Mouse (Mus musculus) heart, adult 2 months (tissue): ENCODE measurements at regions not wholly inside any gene's neighbourhood (a gene's known extent, or its start where the extent isn't known, plus 50 kb on each side); places are given as distances from the start of the nearest gene placed in this dataset.

Source experiments
- CTCF ChIP-seq: fragments of 200-600 bp; IDR thresholded peaks from 2 replicates; pipeline ENCODE4 v1.8.1; 2022; ENCODE audit warnings: antibody characterized with exemption, mild to moderate bottlenecking, moderate library complexity
- EP300 ChIP-seq: fragments of 200-500 bp; IDR thresholded peaks from 2 replicates; pipeline ENCODE4 v1.6.1; 2011; ENCODE audit warnings: low read depth, low read length, control low read depth; ENCODE audit not compliant: insufficient read depth
- POLR2A ChIP-seq: fragments of 200-500 bp; IDR thresholded peaks from 2 replicates; pipeline ENCODE4 v1.6.1; 2011; ENCODE audit warnings: mild to moderate bottlenecking, low read depth, low read length, control low read depth; ENCODE audit not compliant: insufficient read depth

DNA sequence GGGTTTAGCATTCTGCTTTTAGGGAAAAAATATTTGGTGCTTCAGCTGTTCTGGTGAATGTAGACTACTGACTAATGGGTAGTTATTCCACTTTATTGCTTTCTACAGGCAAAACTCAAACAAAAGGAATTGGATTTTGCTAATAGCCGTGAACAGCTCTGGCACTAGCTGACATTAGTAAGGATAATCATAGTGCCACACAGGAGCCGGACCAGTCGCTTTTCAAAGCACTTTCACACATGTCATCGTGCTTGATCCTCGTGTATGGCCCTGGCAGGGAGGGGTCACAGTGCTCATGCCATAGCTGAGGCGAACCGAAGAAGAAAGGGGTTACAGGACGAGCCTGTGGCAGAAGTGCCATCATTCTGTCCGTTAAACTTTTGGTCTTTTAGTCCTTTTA is 153.2 kb upstream of the Atp5g3 start:
- TF ChIP-seq POLR2A (no peak), CTCF (no peak), EP300 (no peak)
